Mouse (Mus musculus) liver, adult 2 months (tissue): ENCODE measurements at regions not wholly inside any gene's neighbourhood (a gene's known extent, or its start where the extent isn't known, plus 50 kb on each side); places are given as distances from the start of the nearest gene placed in this dataset.

ENCODE experiments used
- DNase-seq: peaks from one replicate; pipeline ENCODE4 v3.0.0-alpha.2; 2011; ENCODE audit warnings: low read depth, low spot score; ENCODE audit errors: extremely low read depth
- H3K27ac ChIP-seq: fragments of 200-500 bp; replicated peaks from 2 replicates; pipeline ENCODE4 v1.5.1; 2012; ENCODE audit warnings: low read depth, mild to moderate bottlenecking, control low read depth, inconsistent platforms, low read length; ENCODE audit not compliant: insufficient read depth
- H3K27me3 ChIP-seq: fragments of 200-500 bp; 2 replicates; pipeline ENCODE4 v1.6.1; 2012; ENCODE audit warnings: mild to moderate bottlenecking, moderate library complexity, low read length, inconsistent platforms; ENCODE audit not compliant: control insufficient read depth, insufficient read depth
- H3K36me3 ChIP-seq: fragments of 200-500 bp; 2 replicates; pipeline ENCODE4 v1.6.1; 2012; ENCODE audit warnings: low read length, inconsistent platforms; ENCODE audit not compliant: control insufficient read depth, insufficient read depth
- H3K4me1 ChIP-seq: fragments of 200-500 bp; 2 replicates; pipeline ENCODE4 v1.6.1; 2011; ENCODE audit warnings: low read length; ENCODE audit not compliant: control insufficient read depth, insufficient read depth
- H3K4me3 ChIP-seq: fragments of 200-500 bp; 2 replicates; pipeline ENCODE4 v1.5.1; 2011; ENCODE audit warnings: low read depth, mild to moderate bottlenecking, control low read depth, low read length, moderate library complexity; ENCODE audit not compliant: insufficient read depth
- H3K79me2 ChIP-seq: fragments of 200-500 bp; 2 replicates; pipeline ENCODE4 v1.6.1; 2012; ENCODE audit warnings: inconsistent platforms, mild to moderate bottlenecking, low read length, moderate library complexity; ENCODE audit not compliant: control insufficient read depth, insufficient read depth
- H3K9ac ChIP-seq: fragments of 200-500 bp; 2 replicates; pipeline ENCODE4 v1.6.1; 2012; ENCODE audit warnings: low read depth, mild to moderate bottlenecking, control low read depth, inconsistent platforms, low read length
- CTCF ChIP-seq: fragments of 200-500 bp; IDR thresholded peaks from 2 replicates; pipeline ENCODE4 v1.5.1; 2011; ENCODE audit warnings: low read depth, low read length, control low read depth
- POLR2A ChIP-seq: fragments of 200-500 bp; IDR thresholded peaks from 2 replicates; pipeline ENCODE4 v1.6.1; 2011; ENCODE audit warnings: low read length, control low read depth; ENCODE audit not compliant: insufficient read depth; ENCODE audit errors: extremely low read depth
- WGBS: fragments of 180-500 bp; shearing (Covaris S2); methylation state at CpG from one replicate; pipeline ENCODE4 v1.1.7; 2018; 5-methylcytosine and 5-hydroxymethylcytosine counted together

DNA sequence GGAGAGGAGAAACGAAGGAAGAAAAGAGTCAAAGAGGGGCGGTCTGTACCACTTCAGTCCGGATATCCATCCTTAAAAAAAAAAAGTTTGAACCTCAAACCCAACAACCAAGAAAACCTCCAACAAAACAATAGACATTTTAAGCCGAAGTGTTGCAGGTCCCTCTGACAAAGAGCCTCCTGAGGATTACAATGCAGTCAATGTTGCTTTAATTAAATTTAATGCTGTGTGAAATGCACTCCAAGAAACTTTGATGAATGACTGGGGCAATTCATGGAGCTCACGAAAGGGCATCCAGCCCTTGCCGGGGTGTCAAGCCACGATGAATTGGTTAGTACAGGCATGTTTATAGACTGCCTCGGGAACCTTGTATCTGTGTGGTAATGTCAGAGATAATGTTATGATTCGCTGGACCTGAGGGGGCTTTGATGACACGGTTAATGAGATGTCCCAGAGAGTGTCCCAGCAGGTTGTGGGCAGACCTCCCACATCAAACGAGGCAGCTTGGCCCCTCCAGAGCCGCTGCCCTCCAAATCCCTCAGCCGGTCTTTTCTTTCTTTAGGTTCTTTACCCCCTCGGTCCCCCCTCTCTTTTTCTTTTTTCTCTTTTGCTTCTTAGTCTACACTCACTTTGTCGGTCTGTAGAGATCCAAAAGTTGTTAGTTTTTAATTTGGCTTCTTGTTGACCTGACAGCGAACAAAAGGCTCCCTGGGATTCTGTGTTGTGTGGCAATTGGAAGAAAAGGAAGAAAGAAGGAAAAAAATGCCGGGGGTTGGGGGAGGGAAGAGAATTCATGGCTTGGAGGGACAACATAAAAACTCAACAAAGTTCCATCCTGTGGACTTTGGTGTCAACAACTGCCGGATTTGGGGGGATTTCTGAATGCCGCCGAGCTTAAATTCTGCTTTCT, 341.5 kb downstream of the Nkx6-1 start:
- H3K27ac ChIP-seq: no peak overlapping the region
- H3K4me1 ChIP-seq: no peaks in the 10 kb centered on the region
- no peak overlapping the region for H3K4me3 ChIP-seq
- H3K9ac ChIP-seq: no peak overlapping the region
- no peaks in the 10 kb centered on the region for H3K36me3 ChIP-seq
- no peaks in the 10 kb centered on the region for H3K79me2 ChIP-seq
- no peak for DNase-seq
- WGBS: 33% methylated on average over 20 of the region's 20 CpGs
- no peak for TF ChIP-seq POLR2A
- no peak for TF ChIP-seq CTCF
- H3K27me3 ChIP-seq: no peaks in the 10 kb centered on the region

DNA sequence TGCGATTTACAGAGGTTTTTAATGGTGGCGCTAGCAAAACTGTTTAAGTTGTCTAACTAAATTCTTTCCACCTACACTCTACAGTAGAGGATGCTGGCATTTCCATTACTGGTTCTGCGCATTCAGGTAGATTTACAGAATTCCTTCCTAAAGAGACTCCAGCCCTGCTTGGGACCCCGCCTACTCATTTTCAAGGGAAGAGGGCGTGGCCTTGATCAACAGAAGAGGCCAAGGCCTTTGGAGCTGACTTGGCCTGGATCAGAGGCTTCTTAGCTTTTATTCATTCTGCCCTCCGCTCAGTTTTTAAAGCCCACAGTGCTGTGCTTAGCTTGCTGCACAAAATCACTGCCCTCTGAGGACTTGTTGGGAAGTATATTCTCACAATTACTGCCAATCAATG, 364.8 kb downstream of the Nkx6-1 start:
- Histone ChIP-seq H3K27me3 (no peaks in the 10 kb centered on the region; the same call in 1 of the 2 replicates), H3K27ac (no peak overlapping the region), H3K4me3 (no peak overlapping the region), H3K36me3 (no peaks in the 10 kb centered on the region), H3K4me1 (no peaks in the 10 kb centered on the region), H3K79me2 (no peaks in the 10 kb centered on the region), H3K9ac (no peak overlapping the region)
- TF ChIP-seq POLR2A: no peak
- TF ChIP-seq CTCF: no peak
- DNase-seq: no peak
- 77% methylated on average over 6 of the region's 6 CpGs for WGBS

GRCm38 (mm10) chr5:101298411-101298810, 366.4 kb downstream of the Nkx6-1 start:
- 55% methylated on average over 4 of the region's 4 CpGs for WGBS
- no peaks in the 10 kb centered on the region; the same call in 1 of the 2 replicates for H3K27me3 ChIP-seq
- H3K4me1 ChIP-seq: no peaks in the 10 kb centered on the region
- H3K9ac ChIP-seq: no peak overlapping the region
- H3K36me3 ChIP-seq: no peaks in the 10 kb centered on the region
- TF ChIP-seq CTCF (no peak), POLR2A (no peak)
- no peak overlapping the region for H3K27ac ChIP-seq
- no peak for DNase-seq
- no peaks in the 10 kb centered on the region for H3K79me2 ChIP-seq
- no peak overlapping the region for H3K4me3 ChIP-seq

DNA sequence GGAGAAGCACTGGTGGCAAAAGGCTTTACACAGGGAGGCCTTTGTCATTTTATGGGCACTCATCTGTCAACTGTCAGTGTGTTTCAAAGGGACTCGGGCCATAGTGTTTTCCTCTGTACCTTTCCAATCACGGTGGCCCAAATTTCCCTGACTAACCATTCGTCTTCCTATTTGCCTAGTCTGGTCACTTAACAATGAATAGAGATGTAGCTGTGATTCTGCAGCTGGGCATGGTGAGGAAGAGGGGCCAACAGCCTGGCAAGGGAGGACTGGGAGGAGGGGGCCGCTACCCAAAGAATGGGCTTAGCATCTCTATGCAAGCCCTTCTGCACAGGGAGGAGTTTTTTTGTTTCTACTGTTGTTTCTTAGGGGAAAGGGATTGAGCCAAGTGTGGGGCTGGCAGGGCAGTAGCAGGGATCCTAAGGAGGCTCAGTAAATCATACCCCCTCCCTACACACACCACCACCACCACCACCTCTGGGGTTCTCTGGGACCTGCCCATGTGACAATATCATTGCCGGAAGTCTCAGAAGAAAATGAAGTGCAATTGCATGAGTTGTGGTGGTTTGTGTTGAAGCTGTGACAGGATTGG, 367.2 kb downstream of the Nkx6-1 start:
- TF ChIP-seq CTCF (no peak), POLR2A (no peak)
- 75% methylated on average over 5 of the region's 5 CpGs for WGBS

GRCm38 (mm10) chr5:101295941-101296340, 368.9 kb downstream of the Nkx6-1 start:
- Histone ChIP-seq H3K79me2 (no peaks in the 10 kb centered on the region), H3K27me3 (no peaks in the 10 kb centered on the region; the same call in 1 of the 2 replicates), H3K4me1 (no peaks in the 10 kb centered on the region), H3K36me3 (no peaks in the 10 kb centered on the region), H3K4me3 (no peak overlapping the region), H3K27ac (no peak overlapping the region), H3K9ac (no peak overlapping the region)
- DNase-seq: no peak
- whole genome bisulfite sequencing: 54% methylated on average over 7 of the region's 7 CpGs
- TF ChIP-seq POLR2A (no peak), CTCF (no peak)

More for the DNA sequence above, 367.2 kb downstream of the Nkx6-1 start:
- no peak overlapping the region for H3K4me3 ChIP-seq
- no peaks in the 10 kb centered on the region; the same call in 1 of the 2 replicates for H3K27me3 ChIP-seq
- H3K36me3 ChIP-seq: no peaks in the 10 kb centered on the region
- H3K79me2 ChIP-seq: no peaks in the 10 kb centered on the region
- H3K27ac ChIP-seq: no peak overlapping the region
- no peaks in the 10 kb centered on the region for H3K4me1 ChIP-seq
- no peak overlapping the region for H3K9ac ChIP-seq
- no peak for DNase-seq
